Mouse (Mus musculus) adrenal gland, postnatal 4 days (tissue): ENCODE results near the gene Anapc2. TPM values are rescaled to one million over a fixed set of nuclear protein-coding genes. Genes with fewer than 3 reads are reported as not detected.

Source experiments
- DNase-seq, 2 experiments: peaks; one replicate each; pipeline ENCODE4 v3.0.0; 2021 to 2022; ENCODE audit warnings: low spot score in 2 of 2, mixed read lengths in 2 of 2
- total RNA-seq, 2 experiments: library from RNA; stranded (reverse); gene quantifications; 2 replicates each; pipeline ENCODE4 v1.2.3; 2021

The Anapc2 gene
- total RNA-seq, 2 experiments from 2014 or later, result 110 to 115 TPM

- DNase-seq, result no peak
Observed at GRCm38 (mm10) chr2:25298046-25298445, 25.8 kb downstream of the Anapc2 start.

- DNase-seq, result no peak
Observed at GRCm38 (mm10) chr2:25303452-25303851, 31.2 kb downstream of the Anapc2 start.

- no peak for DNase-seq
Observed at GRCm38 (mm10) chr2:25303931-25304656, 31.8 kb downstream of the Anapc2 start.

GRCm38 (mm10) chr2:25304657-25305541 lies 32.6 kb downstream of the Anapc2 start:
- no peak for DNase-seq

GRCm38 (mm10) chr2:25305587-25306359 lies 33.5 kb downstream of the Anapc2 start:
- no peak for DNase-seq

- DNase-seq, result no peak
Observed at GRCm38 (mm10) chr2:25310180-25310579, 37.9 kb downstream of the Anapc2 start.

GRCm38 (mm10) chr2:25310969-25311368 lies 38.7 kb downstream of the Anapc2 start:
- DNase-seq, result no peak

GRCm38 (mm10) chr2:25311491-25311891 lies 39.2 kb downstream of the Anapc2 start:
- DNase-seq, result no peak

GRCm38 (mm10) chr2:25318119-25318966 lies 46.1 kb downstream of the Anapc2 start:
- DNase-seq, result no peak

- DNase-seq, result peak; percentile 23 to 39
Observed at GRCm38 (mm10) chr2:25318971-25319773, 46.9 kb downstream of the Anapc2 start, which contains the start of gene Grin1. Grin1 (minus strand) TSS chr2:25319187.

- DNase-seq, result no peak
Observed at GRCm38 (mm10) chr2:25320084-25320483, 47.8 kb downstream of the Anapc2 start.

- no peak for DNase-seq
Observed at GRCm38 (mm10) chr2:25326036-25326435, 53.8 kb downstream of the Anapc2 start.

GRCm38 (mm10) chr2:25328440-25328839 lies 56.2 kb downstream of the Anapc2 start:
- DNase-seq, result no peak

- no peak for DNase-seq
Observed at GRCm38 (mm10) chr2:25331470-25331869, 59.2 kb downstream of the Anapc2 start.

GRCm38 (mm10) chr2:25332286-25333160 lies 60.2 kb downstream of the Anapc2 start, which contains the start of gene Man1b1:
Man1b1 (plus strand) TSS chr2:25332338.
- peak; percentile 96 to 99 for DNase-seq

GRCm38 (mm10) chr2:25333569-25333968 lies 61.3 kb downstream of the Anapc2 start:
- no peak for DNase-seq
